Mouse (Mus musculus) cerebellum, adult 2 months (tissue): ENCODE results near the gene Ide. TPM values are rescaled to one million over a fixed set of nuclear protein-coding genes. Genes with fewer than 3 reads are reported as not detected.

Experiments
- DNase-seq, 2 experiments: peaks; one replicate each; pipeline ENCODE4 v3.0.0; 2021
- H3K27ac ChIP-seq: fragments of 200-500 bp; 2 replicates; pipeline ENCODE4 v1.5.1; 2012; ENCODE audit warnings: low read length, control low read depth, inconsistent platforms; ENCODE audit not compliant: insufficient read depth
- H3K27me3 ChIP-seq: fragments of 200-500 bp; 2 replicates; pipeline ENCODE4 v1.6.1; 2012; ENCODE audit warnings: inconsistent platforms, mild to moderate bottlenecking, low read length, moderate library complexity; ENCODE audit not compliant: control insufficient read depth, insufficient read depth
- H3K4me1 ChIP-seq: fragments of 200-500 bp; 2 replicates; pipeline ENCODE4 v1.6.1; 2011; ENCODE audit warnings: low read length; ENCODE audit not compliant: control insufficient read depth, insufficient read depth
- H3K4me3 ChIP-seq: fragments of 200-500 bp; replicated peaks from 2 replicates; pipeline ENCODE3; 2011; ENCODE audit warnings: mild to moderate bottlenecking, low read depth, low read length, control low read depth; ENCODE audit not compliant: insufficient read depth
- CTCF ChIP-seq: fragments of 200-500 bp; IDR thresholded peaks from 2 replicates; pipeline ENCODE4 v1.5.1; 2011; ENCODE audit warnings: low read depth, mild to moderate bottlenecking, control low read depth, low read length, moderate library complexity, borderline replicate concordance; ENCODE audit not compliant: insufficient read depth
- POLR2A ChIP-seq: fragments of 200-500 bp; IDR thresholded peaks from 2 replicates; pipeline ENCODE4 v1.6.1; 2011; ENCODE audit warnings: low read length, control low read depth, borderline replicate concordance; ENCODE audit not compliant: insufficient read depth
- WGBS: fragments of 180-500 bp; shearing (Covaris S2); methylation state at CpG from one replicate; pipeline ENCODE4 v1.1.7; 2018; 5-methylcytosine and 5-hydroxymethylcytosine counted together
- polyA plus RNA-seq: library from polyadenylated mRNA; depleted of rRNA; stranded (reverse); fragments of >200 nt; gene quantifications from 2 replicates; pipeline ENCODE4 v1.2.3, GENCODE M21; 2012

Ide gene
- polyA plus RNA-seq, 1 experiment: 33.7 TPM

DNA sequence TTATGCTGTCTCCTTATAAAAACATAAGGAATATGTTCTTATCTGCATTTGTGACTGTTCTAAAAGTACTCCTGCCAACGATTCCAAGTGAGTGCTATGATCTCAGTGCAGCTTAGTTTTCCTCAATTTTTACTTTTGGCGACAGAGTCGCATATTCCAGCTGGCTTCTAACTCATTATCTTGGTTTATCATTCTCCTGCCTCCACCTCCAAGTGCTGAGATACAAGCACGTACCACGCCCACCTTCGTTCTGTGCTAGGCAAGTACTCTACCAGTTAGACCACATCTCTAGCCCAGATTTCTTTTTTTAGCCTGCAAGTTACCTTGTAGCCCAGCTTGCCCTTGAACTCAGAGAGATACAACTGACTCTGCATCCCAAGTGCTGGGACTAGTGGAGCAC lies 54.5 kb downstream of the Ide start:
- Histone ChIP-seq H3K4me1 (no peaks in the 10 kb centered on the region), H3K27ac (no peak overlapping the region), H3K27me3 (no peaks in the 10 kb centered on the region), H3K4me3 (no peak overlapping the region)
- TF ChIP-seq CTCF (no peak), POLR2A (no peak)
- no peak for DNase-seq
- 94% methylated on average over 6 of the region's 6 CpGs for WGBS

GRCm38 (mm10) chr19:37281710-37282109 lies 55.9 kb downstream of the Ide start:
- H3K4me1 ChIP-seq: no peaks in the 10 kb centered on the region
- no peak overlapping the region for H3K27ac ChIP-seq
- 91% methylated on average over 1 of the region's 1 CpGs for WGBS
- no peaks in the 10 kb centered on the region for H3K27me3 ChIP-seq
- no peak overlapping the region for H3K4me3 ChIP-seq
- TF ChIP-seq CTCF (no peak), POLR2A (no peak)
- no peak for DNase-seq

DNA sequence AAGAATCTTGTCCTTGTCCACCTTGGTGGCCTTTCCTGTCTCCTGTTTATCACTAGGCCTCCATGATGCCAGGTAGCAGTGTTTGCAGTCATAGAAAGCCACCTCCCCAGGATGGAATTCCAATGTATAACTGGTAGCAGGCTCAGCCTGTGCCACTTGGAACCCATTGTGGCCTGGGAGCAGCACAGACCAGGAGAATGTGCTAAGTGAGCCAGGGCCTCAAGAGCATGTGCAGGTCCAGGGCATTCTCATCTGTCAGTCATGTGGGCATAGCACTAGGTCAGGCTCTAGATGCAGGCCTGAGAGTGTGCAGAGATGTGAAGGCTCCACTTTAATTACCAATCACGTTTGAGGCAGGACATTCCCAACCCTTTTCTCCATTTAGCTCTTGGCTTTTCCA lies 58.5 kb downstream of the Ide start:
- no peaks in the 10 kb centered on the region for H3K4me1 ChIP-seq
- 82% methylated on average over 1 of the region's 1 CpGs for WGBS
- no peak overlapping the region for H3K27ac ChIP-seq
- H3K4me3 ChIP-seq: no peak overlapping the region
- DNase-seq: no peak
- no peaks in the 10 kb centered on the region for H3K27me3 ChIP-seq
- no peak for TF ChIP-seq CTCF
- no peak for TF ChIP-seq POLR2A

DNA sequence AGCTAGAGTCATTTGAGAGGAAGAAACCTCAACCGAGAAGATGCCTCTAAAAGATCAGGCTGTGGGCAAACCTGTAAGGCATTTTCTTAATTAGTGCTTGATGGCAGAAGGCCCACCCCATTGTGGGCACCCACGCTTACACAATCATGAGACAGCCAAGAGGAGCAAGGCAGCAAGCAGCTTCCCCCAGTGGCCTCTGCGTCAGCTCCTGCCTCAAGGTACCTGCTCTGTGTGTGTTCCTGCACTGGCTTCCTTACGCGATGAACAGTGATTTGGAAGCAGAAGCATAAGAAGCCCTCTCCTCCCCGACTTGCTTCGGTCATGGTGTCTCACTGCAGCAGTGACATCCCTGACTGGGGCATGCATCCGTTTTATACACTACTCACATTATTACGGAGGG lies 62.1 kb downstream of the Ide start:
- no peaks in the 10 kb centered on the region for H3K4me1 ChIP-seq
- H3K4me3 ChIP-seq: no peak overlapping the region
- DNase-seq: no peak
- no peak for TF ChIP-seq POLR2A
- 82% methylated on average over 9 of the region's 9 CpGs for WGBS
- H3K27me3 ChIP-seq: no peaks in the 10 kb centered on the region
- no peak overlapping the region for H3K27ac ChIP-seq

- peaks cover under 1% of the 10 kb centered on the region; the same call in 1 of the 2 replicates for H3K4me1 ChIP-seq
- TF ChIP-seq POLR2A: no peak
- TF ChIP-seq CTCF: no peak
- H3K4me3 ChIP-seq: no peak overlapping the region
- 88% methylated on average over 16 of the region's 16 CpGs for WGBS
- no peak for DNase-seq
- no peaks in the 10 kb centered on the region for H3K27me3 ChIP-seq
- H3K27ac ChIP-seq: no peak overlapping the region
Observed at GRCm38 (mm10) chr19:37269106-37269505, 68.5 kb downstream of the Ide start.

GRCm38 (mm10) chr19:37265333-37266103 lies 72.1 kb downstream of the Ide start:
- peak; percentile 85 to 93 for DNase-seq
- no peak overlapping the region for H3K4me3 ChIP-seq
- TF ChIP-seq CTCF: peak; percentile 98
- TF ChIP-seq POLR2A: no peak
- H3K27me3 ChIP-seq: no peaks in the 10 kb centered on the region
- H3K27ac ChIP-seq: no peak overlapping the region
- H3K4me1 ChIP-seq: peaks cover 7% of the 10 kb centered on the region
- 25% methylated on average over 10 of the region's 10 CpGs for WGBS

DNA sequence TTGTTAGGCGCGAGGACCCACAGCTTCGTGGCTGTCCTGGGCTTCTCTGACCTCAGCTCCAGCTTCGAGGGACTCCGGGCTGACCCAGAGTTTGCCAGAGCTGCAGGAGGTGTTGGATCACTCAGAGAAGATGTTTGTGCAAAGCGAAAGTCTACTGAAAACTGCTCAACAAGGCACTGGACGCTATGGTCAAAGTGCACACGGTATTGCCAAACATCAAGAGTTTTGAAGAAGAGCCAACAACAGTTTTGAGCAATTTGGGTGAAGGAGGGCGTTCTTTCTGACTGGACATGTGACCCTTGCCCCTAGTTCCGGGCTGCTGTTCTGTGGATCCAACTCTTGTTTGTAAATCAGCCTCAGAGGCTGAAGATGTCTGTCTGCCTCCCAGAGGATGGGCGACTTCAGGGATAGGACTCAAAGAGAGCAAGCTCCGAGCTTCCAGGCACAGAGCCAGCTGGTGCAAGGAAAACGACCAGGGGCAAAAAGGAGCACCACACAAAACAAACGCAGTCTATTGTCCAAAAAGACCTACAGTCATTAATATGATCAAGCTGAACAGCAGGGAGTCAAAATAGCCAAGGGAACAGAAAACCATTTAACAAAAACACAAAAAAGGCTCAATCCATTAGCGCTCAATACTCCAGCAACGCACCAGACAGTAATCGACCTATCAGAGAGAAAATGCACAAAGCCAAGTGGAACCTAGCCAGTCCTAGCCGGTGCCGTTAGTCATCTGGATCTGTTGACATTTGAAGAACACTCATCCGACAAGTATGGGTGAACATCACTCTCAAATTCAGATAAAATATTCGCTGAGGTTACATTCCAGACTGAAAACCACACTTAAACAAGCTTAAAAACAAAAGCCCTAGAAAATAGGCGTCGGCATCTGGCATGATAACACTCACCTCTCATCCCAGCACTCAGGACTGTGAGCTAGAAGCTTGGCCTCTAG lies 73.4 kb downstream of the Ide start:
- WGBS: 31% methylated on average over 23 of the region's 23 CpGs
- Histone ChIP-seq H3K27me3 (no peaks in the 10 kb centered on the region), H3K4me3 (peak overlapping the region; percentile 41), H3K4me1 (peaks cover 7% of the 10 kb centered on the region), H3K27ac (no peak overlapping the region)
- TF ChIP-seq POLR2A (no peak), CTCF (no peak)
- peak; percentile 35 to 42 for DNase-seq

DNA sequence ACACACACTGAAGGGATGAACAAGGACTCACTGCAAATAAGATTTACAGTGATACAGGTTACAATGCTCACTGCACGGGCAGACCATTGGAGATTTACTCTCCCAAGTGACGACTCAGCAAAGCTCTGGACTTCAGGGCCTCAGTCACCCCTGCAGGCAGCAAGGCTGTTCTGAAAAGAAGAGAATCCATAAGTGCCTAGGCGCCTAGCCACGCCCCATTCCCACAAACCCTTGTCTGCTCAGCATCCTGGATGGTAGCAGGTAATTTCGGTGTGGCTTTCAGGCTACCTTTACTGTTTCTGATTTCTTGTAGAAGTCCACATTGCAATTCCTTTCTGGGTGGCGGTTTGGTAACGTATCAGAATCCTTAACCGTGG lies 74.1 kb downstream of the Ide start:
- no peaks in the 10 kb centered on the region for H3K27me3 ChIP-seq
- DNase-seq: peak in 1 of 2 experiments; percentile 24
- TF ChIP-seq POLR2A: no peak
- no peak for TF ChIP-seq CTCF
- no peak overlapping the region for H3K27ac ChIP-seq
- no peak overlapping the region for H3K4me3 ChIP-seq
- 84% methylated on average over 8 of the region's 8 CpGs for WGBS
- H3K4me1 ChIP-seq: peaks cover 7% of the 10 kb centered on the region

GRCm38 (mm10) chr19:37262389-37262788 lies 75.3 kb downstream of the Ide start:
- Histone ChIP-seq H3K27me3 (no peaks in the 10 kb centered on the region), H3K4me3 (no peak overlapping the region), H3K27ac (no peak overlapping the region), H3K4me1 (peaks cover 7% of the 10 kb centered on the region)
- TF ChIP-seq POLR2A (no peak), CTCF (no peak)
- WGBS: 93% methylated on average over 4 of the region's 4 CpGs
- DNase-seq: no peak
